Mouse (Mus musculus): ENCODE data around the gene Apbb2. TPM values are rescaled to one million over a fixed set of nuclear protein-coding genes. Genes with fewer than 3 reads are reported as not detected.

The Apbb2 gene
- total and polyA plus RNA-seq, 3 experiments = 26.7 to 40.0 (median 39.9) TPM

- Histone ChIP-seq H3K4me1 (ENCODE audit: control insufficient read depth, insufficient read depth, low read length) (peaks cover 37% of the 10 kb centered on the region), H3K36me3 (ENCODE audit: control insufficient read depth, insufficient read depth, low read length) (peaks cover 20% of the 10 kb centered on the region), H3K27me3 (ENCODE audit: control insufficient read depth, insufficient read depth, low read length) (no peaks in the 10 kb centered on the region), H3K9ac (ENCODE audit: low read depth, low read length) (no peak overlapping the region), H3K79me2 (replicated peaks; ENCODE audit: control insufficient read depth, insufficient read depth, low read length) (peaks cover 7% of the 10 kb centered on the region), H3K4me3 (no peak overlapping the region), H3K27ac (peak overlapping the region; percentile 38; the same call in 1 of the 2 replicates)
- WGBS = 57% methylated on average over 10 of the region's 10 CpGs
- TF ChIP-seq CTCF (IDR thresholded peaks at IDR 0.05) (no peak), POLR2A (IDR thresholded peaks at IDR 0.05; ENCODE audit: insufficient read depth, low read depth, low read length) (no peak), EP300 (IDR thresholded peaks at IDR 0.05; ENCODE audit: insufficient read depth, low read depth, low read length) (no peak)
- DNase-seq = peak in 1 of 2 experiments; percentile 16
- intact Hi-C loops (cut with DNase I) = no loop called here
Measured at GRCm38 (mm10) chr5:66607801-66608200, 10.8 kb downstream of the Apbb2 start.

GRCm38 (mm10) chr5:66607201-66607600 lies 11.4 kb downstream of the Apbb2 start:
- peak overlapping the region; percentile 38; the same call in 1 of the 2 replicates for H3K27ac ChIP-seq
- intact Hi-C loops (cut with DNase I) = no loop called here
- peaks cover 7% of the 10 kb centered on the region for H3K79me2 ChIP-seq (replicated peaks; ENCODE audit: control insufficient read depth, insufficient read depth, low read length)
- H3K27me3 ChIP-seq (ENCODE audit: control insufficient read depth, insufficient read depth, low read length) = no peaks in the 10 kb centered on the region
- no peak overlapping the region for H3K9ac ChIP-seq (ENCODE audit: low read depth, low read length)
- TF ChIP-seq EP300 (IDR thresholded peaks at IDR 0.05; ENCODE audit: insufficient read depth, low read depth, low read length) (no peak), CTCF (IDR thresholded peaks at IDR 0.05) (no peak), POLR2A (IDR thresholded peaks at IDR 0.05; ENCODE audit: insufficient read depth, low read depth, low read length) (no peak)
- no peak for DNase-seq
- peaks cover 19% of the 10 kb centered on the region for H3K36me3 ChIP-seq (ENCODE audit: control insufficient read depth, insufficient read depth, low read length)
- WGBS = 51% methylated on average over 4 of the region's 4 CpGs
- no peak overlapping the region for H3K4me3 ChIP-seq
- H3K4me1 ChIP-seq (ENCODE audit: control insufficient read depth, insufficient read depth, low read length) = peaks cover 39% of the 10 kb centered on the region

- WGBS = 54% methylated on average over 11 of the region's 11 CpGs
- Histone ChIP-seq H3K9ac (ENCODE audit: low read depth, low read length) (no peak overlapping the region), H3K4me3 (no peak overlapping the region), H3K4me1 (ENCODE audit: control insufficient read depth, insufficient read depth, low read length) (peaks cover 38% of the 10 kb centered on the region), H3K36me3 (ENCODE audit: control insufficient read depth, insufficient read depth, low read length) (peaks cover 9% of the 10 kb centered on the region), H3K27me3 (ENCODE audit: control insufficient read depth, insufficient read depth, low read length) (no peaks in the 10 kb centered on the region), H3K27ac (no peak overlapping the region; the same call in 1 of the 2 replicates), H3K79me2 (replicated peaks; ENCODE audit: control insufficient read depth, insufficient read depth, low read length) (no peaks in the 10 kb centered on the region; the same call in 1 of the 2 replicates)
- TF ChIP-seq CTCF (IDR thresholded peaks at IDR 0.05) = no peak
- no peak for DNase-seq
- intact Hi-C loops (cut with DNase I) = no loop called here
Measured at GRCm38 (mm10) chr5:66605636-66606035, 12.9 kb downstream of the Apbb2 start.

DNA sequence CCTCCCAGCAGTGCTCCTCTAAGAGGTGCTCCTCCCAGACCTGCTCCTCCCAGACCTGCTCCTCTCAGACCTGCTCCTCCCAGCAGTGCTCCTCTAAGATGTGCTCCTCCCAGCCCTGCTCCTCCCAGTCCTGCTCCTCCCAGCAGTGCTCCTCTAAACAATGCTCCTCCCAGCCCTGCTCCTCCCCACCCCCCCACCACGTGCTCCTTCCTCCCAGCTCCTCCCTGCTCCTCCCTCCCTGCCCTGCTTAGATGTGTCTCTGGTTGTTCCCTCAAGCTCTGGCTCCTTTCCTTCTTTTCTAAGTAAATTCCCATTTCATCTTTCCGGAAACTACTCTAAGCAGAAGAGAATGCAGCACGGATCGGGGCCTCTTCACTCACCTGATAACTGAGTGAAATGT lies 14.2 kb downstream of the Apbb2 start:
- 60% methylated on average over 4 of the region's 4 CpGs for WGBS
- Histone ChIP-seq H3K4me3 (no peak overlapping the region), H3K27ac (peak overlapping the region; percentile 40; the same call in 1 of the 2 replicates), H3K9ac (ENCODE audit: low read depth, low read length) (no peak overlapping the region), H3K27me3 (ENCODE audit: control insufficient read depth, insufficient read depth, low read length) (no peaks in the 10 kb centered on the region), H3K4me1 (ENCODE audit: control insufficient read depth, insufficient read depth, low read length) (peaks cover 30% of the 10 kb centered on the region), H3K79me2 (replicated peaks; ENCODE audit: control insufficient read depth, insufficient read depth, low read length) (0 out of 2 replicates have a peak, but pooled peaks cover 1% of the 10 kb centered on the region), H3K36me3 (ENCODE audit: control insufficient read depth, insufficient read depth, low read length) (peaks cover 9% of the 10 kb centered on the region)
- TF ChIP-seq CTCF (IDR thresholded peaks at IDR 0.05) = no peak
- TF ChIP-seq POLR2A (IDR thresholded peaks at IDR 0.05; ENCODE audit: insufficient read depth, low read depth, low read length) = no peak
- no peak for TF ChIP-seq EP300 (IDR thresholded peaks at IDR 0.05; ENCODE audit: insufficient read depth, low read depth, low read length)
- no peak for DNase-seq
- intact Hi-C loops (cut with DNase I) = loop anchor here (5.0 kb wide), 1 partner anchor 132 kb away; no protein-coding TSS in a partner anchor

DNA sequence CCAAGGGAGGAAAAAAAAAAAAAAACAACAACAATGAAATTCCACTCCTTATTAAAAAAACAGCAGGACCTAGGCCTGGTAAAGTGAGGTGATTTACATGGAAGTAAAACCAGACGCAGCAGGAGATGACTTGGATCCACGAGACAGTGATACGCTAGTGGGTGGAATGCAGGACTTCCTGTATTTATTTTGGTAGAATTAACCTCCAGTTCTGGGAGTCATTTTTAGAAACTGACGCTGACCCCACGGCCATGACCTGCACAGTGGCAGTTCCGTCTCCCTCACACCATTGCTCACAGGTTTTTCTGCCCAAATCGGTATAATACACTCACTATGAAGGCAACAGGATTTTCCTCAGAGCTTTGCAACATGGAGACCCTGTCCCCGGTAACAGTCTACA lies 14.8 kb downstream of the Apbb2 start:
- peak overlapping the region; percentile 28; the same call in 1 of the 2 replicates for H3K9ac ChIP-seq (ENCODE audit: low read depth, low read length)
- peaks cover 5% of the 10 kb centered on the region; the same call in 1 of the 2 replicates for H3K36me3 ChIP-seq (ENCODE audit: control insufficient read depth, insufficient read depth, low read length)
- 15% methylated on average over 8 of the region's 8 CpGs for WGBS
- TF ChIP-seq EP300 (IDR thresholded peaks at IDR 0.05; ENCODE audit: insufficient read depth, low read depth, low read length) (peak; percentile 40; the same call in 1 of the 2 replicates), POLR2A (IDR thresholded peaks at IDR 0.05; ENCODE audit: insufficient read depth, low read depth, low read length) (0 out of 2 replicates have a peak, but pooled peaks have one; percentile 16), CTCF (IDR thresholded peaks at IDR 0.05) (peak; percentile 49)
- H3K79me2 ChIP-seq (replicated peaks; ENCODE audit: control insufficient read depth, insufficient read depth, low read length) = 0 out of 2 replicates have a peak, but pooled peaks cover 1% of the 10 kb centered on the region
- H3K4me3 ChIP-seq = no peak overlapping the region
- H3K27ac ChIP-seq = peak overlapping the region; percentile 75
- DNase-seq = peak; percentile 40 to 61
- intact Hi-C loops (cut with DNase I) = loop anchor here (2.0 to 5.0 kb wide), 4 partner anchors 15 to 131 kb away; partner anchors contain the start of gene Apbb2
- H3K4me1 ChIP-seq (ENCODE audit: control insufficient read depth, insufficient read depth, low read length) = peaks cover 28% of the 10 kb centered on the region
- no peaks in the 10 kb centered on the region for H3K27me3 ChIP-seq (ENCODE audit: control insufficient read depth, insufficient read depth, low read length)

DNA sequence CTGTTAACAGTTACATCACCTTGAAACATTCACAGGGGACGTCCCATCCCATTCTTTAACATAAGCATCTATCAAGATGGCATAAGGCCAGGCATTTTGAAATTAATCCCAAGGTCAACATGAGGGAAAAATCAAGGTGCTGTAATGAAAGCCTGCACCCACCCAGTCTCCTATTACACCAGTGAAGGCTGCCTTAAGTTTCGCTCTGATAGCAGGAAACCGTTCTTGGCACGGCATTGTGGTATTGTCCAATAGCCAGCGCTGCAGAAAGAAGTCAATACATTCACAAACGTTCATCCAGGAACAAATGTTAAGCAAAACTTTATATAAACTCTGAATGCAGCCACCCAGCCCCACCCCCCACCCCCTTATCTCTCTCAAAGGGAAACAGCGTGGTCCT lies 15.4 kb downstream of the Apbb2 start:
- no peaks in the 10 kb centered on the region for H3K27me3 ChIP-seq (ENCODE audit: control insufficient read depth, insufficient read depth, low read length)
- WGBS = 7% methylated on average over 7 of the region's 7 CpGs
- peaks cover 5% of the 10 kb centered on the region; the same call in 1 of the 2 replicates for H3K36me3 ChIP-seq (ENCODE audit: control insufficient read depth, insufficient read depth, low read length)
- TF ChIP-seq EP300 (IDR thresholded peaks at IDR 0.05; ENCODE audit: insufficient read depth, low read depth, low read length) (no peak), CTCF (IDR thresholded peaks at IDR 0.05) (no peak), POLR2A (IDR thresholded peaks at IDR 0.05; ENCODE audit: insufficient read depth, low read depth, low read length) (no peak)
- peaks cover 27% of the 10 kb centered on the region for H3K4me1 ChIP-seq (ENCODE audit: control insufficient read depth, insufficient read depth, low read length)
- H3K9ac ChIP-seq (ENCODE audit: low read depth, low read length) = no peak overlapping the region
- H3K79me2 ChIP-seq (replicated peaks; ENCODE audit: control insufficient read depth, insufficient read depth, low read length) = peaks cover 3% of the 10 kb centered on the region
- peak overlapping the region; percentile 40 for H3K4me3 ChIP-seq
- peak; percentile 52 to 63 for DNase-seq
- H3K27ac ChIP-seq = peak overlapping the region; percentile 75
- intact Hi-C loops (cut with DNase I) = loop anchor here (2.0 to 5.0 kb wide), 4 partner anchors 16 to 131 kb away; partner anchors contain the start of gene Apbb2
